Mouse (Mus musculus) liver, postnatal 0 days (tissue): Measurements from ENCODE around the gene Serhl. TPM values are rescaled to one million over a fixed set of nuclear protein-coding genes. Genes with fewer than 3 reads are reported as not detected.

Source experiments
- ATAC-seq: fragments of 200-750 bp; cut with Nextera tagmentation; 2 replicates; pipeline ENCODE4 v1.8.0; 2017; ENCODE audit warnings: mild to moderate bottlenecking, moderate library complexity
- DNase-seq: peaks from one replicate; pipeline ENCODE4 v3.0.0-alpha.2; 2016
- H3K27ac ChIP-seq: fragments of 300-500 bp; sonication (generic); 2 replicates; pipeline ENCODE4 v1.5.1; 2014; ENCODE audit warnings: antibody characterized with exemption, moderate library complexity, mild to moderate bottlenecking, low read depth
- H3K27me3 ChIP-seq: fragments of 300-500 bp; sonication (generic); 2 replicates; pipeline ENCODE4 v1.6.1; 2014; ENCODE audit warnings: low read length, control low read depth, mixed read lengths; ENCODE audit not compliant: insufficient read depth
- H3K36me3 ChIP-seq: fragments of 300-500 bp; sonication (generic); replicated peaks from 2 replicates; pipeline ENCODE4 v1.6.1; 2014; ENCODE audit warnings: mild to moderate bottlenecking, control low read depth, low read length, moderate library complexity, mixed read lengths; ENCODE audit not compliant: insufficient read depth
- H3K4me1 ChIP-seq: fragments of 300-500 bp; sonication (generic); 2 replicates; pipeline ENCODE4 v1.6.1; 2014; ENCODE audit warnings: antibody characterized with exemption, mild to moderate bottlenecking, control low read depth; ENCODE audit not compliant: insufficient read depth
- H3K4me2 ChIP-seq: fragments of 300-500 bp; sonication (generic); 2 replicates; pipeline ENCODE4 v1.6.1; 2014; ENCODE audit warnings: low read depth, mild to moderate bottlenecking, low read length, moderate library complexity, mixed read lengths
- H3K4me3 ChIP-seq: fragments of 300-500 bp; sonication (generic); 2 replicates; pipeline ENCODE4 v1.5.1; 2014; ENCODE audit warnings: low read depth, low read length
- H3K9ac ChIP-seq: fragments of 300-500 bp; sonication (generic); replicated peaks from 2 replicates; pipeline ENCODE4 v1.6.1; 2014; ENCODE audit warnings: mild to moderate bottlenecking, moderate library complexity
- H3K9me3 ChIP-seq: fragments of 300-500 bp; sonication (generic); 2 replicates; pipeline ENCODE4 v1.6.1; 2016; ENCODE audit warnings: mild to moderate bottlenecking, control low read depth, low read length, mixed read lengths
- CTCF ChIP-seq: sonication (generic); IDR thresholded peaks from 2 replicates; pipeline ENCODE4 v1.5.1; 2016; ENCODE audit warnings: antibody characterized with exemption, low read depth
- EP300 ChIP-seq: IDR thresholded peaks from 2 replicates; pipeline ENCODE4 v1.6.1; 2016; ENCODE audit warnings: antibody characterized with exemption, low read depth, mild to moderate bottlenecking
- WGBS: fragments of 180-500 bp; shearing (Covaris S2); extraction: QIAGEN DNeasy Blood & Tissue Kit; methylation state at CpG from one replicate; pipeline ENCODE4 v1.1.7; 2014; ENCODE audit not compliant: insufficient replicate concordance; 5-methylcytosine and 5-hydroxymethylcytosine counted together
- polyA plus RNA-seq: library from polyadenylated mRNA; unstranded; fragments of >200 nt; fragmentation: Nextera tagmentation; extraction: Ambion mirVana; gene quantifications from 2 replicates; pipeline ENCODE4 v1.2.1, GENCODE M21; 2015

Serhl gene
- polyA plus RNA-seq, 1 experiment from 2014 or later: 24.3 TPM

DNA sequence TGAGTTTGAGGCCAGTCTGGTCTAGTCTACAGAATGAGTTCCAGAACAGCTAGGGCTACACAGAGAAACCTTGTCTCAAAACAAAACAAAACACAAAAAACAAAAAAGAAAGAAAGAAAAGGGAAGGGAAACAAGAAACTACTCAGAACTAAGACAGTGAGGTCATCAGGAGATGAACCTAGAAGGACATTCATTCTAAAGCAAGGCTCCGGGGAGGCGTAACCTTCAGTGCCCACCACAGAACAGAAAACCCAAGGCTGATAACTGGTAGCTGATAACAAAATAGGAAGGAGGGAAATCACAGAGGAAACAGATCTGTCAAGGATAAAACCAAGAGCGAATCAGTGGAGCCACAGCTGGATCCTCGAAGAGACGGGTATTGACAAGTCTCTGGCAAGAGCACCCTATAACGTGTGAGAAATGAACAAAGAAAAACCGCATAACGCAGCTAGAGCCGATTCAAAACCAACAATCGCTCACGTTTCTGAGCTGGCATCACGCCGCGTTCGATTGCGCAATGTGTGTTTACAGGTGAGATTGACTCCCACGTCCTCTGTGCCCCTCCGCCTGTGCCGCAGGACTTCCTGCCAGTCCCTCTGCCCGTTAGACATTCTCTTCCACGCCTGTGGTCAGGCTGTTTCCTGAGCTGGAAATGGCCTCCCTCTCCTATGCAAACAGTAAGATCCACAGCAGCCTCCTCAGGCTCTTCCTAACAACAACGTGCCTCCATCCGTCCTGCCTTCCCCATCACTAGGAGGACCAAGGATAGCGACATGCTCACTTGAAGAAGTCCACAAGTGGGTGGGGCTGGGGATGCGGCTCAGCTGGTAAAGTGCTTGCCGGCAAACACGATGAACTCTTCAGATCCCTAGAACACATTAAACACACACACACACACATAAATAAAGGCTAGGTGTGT is 13.4 kb upstream of the Serhl start:
- H3K4me2 ChIP-seq: peak overlapping the region; percentile 47
- no peaks in the 10 kb centered on the region for H3K9me3 ChIP-seq
- DNase-seq (peak; percentile 51), ATAC-seq (no peak)
- TF ChIP-seq CTCF: no peak
- TF ChIP-seq EP300: no peak
- H3K36me3 ChIP-seq: no peaks in the 10 kb centered on the region
- H3K27ac ChIP-seq: no peak overlapping the region
- no peaks in the 10 kb centered on the region for H3K27me3 ChIP-seq
- WGBS: 10% methylated on average over 27 of the region's 27 CpGs
- H3K4me1 ChIP-seq: no peaks in the 10 kb centered on the region
- H3K4me3 ChIP-seq: no peak overlapping the region
- H3K9ac ChIP-seq: no peak overlapping the region

DNA sequence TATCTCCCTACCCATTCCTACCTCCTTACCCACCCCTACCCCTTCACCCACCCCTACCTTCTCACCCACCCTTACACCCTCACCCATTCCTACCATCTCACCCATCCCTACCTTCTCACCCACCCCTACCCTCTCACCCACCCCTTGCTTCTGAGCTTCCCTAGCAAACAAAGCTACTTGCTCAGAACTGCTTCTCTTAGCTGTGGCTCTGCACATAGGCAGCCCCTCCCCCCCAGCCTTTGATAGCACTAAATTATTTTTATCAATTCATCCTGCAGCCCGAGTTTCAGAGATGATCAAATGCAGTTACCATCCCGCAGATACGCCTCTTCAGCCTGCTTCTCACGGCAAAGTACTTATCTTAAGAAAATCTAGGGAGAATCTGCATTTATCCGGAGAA is 5.8 kb upstream of the Serhl start:
- no peak overlapping the region for H3K9ac ChIP-seq
- no peaks in the 10 kb centered on the region for H3K36me3 ChIP-seq
- TF ChIP-seq EP300 (no peak), CTCF (no peak)
- DNase-seq (no peak), ATAC-seq (no peak)
- WGBS: 58% methylated on average over 5 of the region's 5 CpGs
- H3K27ac ChIP-seq: no peak overlapping the region
- H3K27me3 ChIP-seq: peaks cover 3% of the 10 kb centered on the region; the same call in 1 of the 2 replicates
- H3K4me3 ChIP-seq: no peak overlapping the region
- H3K4me2 ChIP-seq: no peak overlapping the region
- H3K4me1 ChIP-seq: peaks cover 3% of the 10 kb centered on the region; the same call in 1 of the 2 replicates
- H3K9me3 ChIP-seq: no peaks in the 10 kb centered on the region

DNA sequence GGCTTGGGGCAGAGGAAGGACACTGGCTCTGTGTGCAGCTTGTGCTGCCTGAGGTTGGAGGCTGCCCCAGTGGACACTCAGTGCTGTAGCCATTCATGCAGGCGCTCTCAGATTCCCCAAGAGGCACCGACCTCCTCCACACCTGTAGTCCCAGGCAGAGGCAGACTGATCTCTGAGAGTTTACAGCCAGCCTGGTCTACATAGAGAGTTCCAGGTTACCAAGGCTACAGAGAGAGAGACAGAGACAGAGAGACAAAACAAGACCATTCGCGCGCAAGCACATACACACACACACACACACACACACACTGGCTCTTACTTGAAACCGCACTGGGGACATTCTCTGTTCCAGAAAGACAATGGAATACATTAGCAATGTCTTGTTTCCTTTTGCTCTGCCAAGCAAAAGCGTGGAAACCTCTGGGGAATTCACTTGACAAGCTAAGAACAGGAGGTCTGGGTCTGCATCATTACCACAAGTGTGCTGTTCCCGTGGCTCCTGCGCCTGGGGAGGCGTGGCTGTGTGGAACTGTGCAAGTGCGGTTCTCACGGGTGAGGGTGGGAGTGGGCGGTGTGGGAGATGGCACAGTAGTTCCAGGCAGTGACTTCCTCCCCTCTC is 5.2 kb upstream of the Serhl start:
- H3K4me1 ChIP-seq: peaks cover 3% of the 10 kb centered on the region; the same call in 1 of the 2 replicates
- no peak overlapping the region for H3K9ac ChIP-seq
- DNase-seq (no peak), ATAC-seq (no peak)
- WGBS: 49% methylated on average over 13 of the region's 13 CpGs
- no peak overlapping the region for H3K27ac ChIP-seq
- no peak overlapping the region for H3K4me3 ChIP-seq
- no peaks in the 10 kb centered on the region for H3K36me3 ChIP-seq
- TF ChIP-seq CTCF: no peak
- no peak for TF ChIP-seq EP300
- H3K9me3 ChIP-seq: no peaks in the 10 kb centered on the region
- no peak overlapping the region for H3K4me2 ChIP-seq
- H3K27me3 ChIP-seq: peaks cover 6% of the 10 kb centered on the region; the same call in 1 of the 2 replicates

DNA sequence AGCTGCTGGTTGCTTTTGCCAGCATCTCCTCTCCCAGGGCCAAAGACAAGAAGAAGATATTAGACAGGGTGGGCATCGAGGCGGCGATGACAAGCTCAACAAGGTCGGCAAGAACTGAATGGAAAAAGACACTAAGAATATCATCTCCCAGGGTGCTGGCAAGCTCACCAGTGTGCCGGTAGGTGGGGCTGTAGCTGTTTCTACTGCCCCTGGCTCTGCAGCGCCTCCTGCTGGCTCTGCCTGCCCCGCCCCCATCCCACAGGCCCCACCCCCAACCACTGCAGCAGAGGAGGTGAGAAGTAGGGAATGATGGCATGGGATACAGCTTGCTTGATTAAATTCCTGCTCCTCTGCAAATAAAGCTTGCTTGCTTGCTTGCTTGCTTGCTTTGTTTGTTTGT is 3.4 kb upstream of the Serhl start:
- Histone ChIP-seq H3K27me3 (peaks cover 14% of the 10 kb centered on the region), H3K4me3 (no peak overlapping the region), H3K4me2 (no peak overlapping the region), H3K4me1 (peaks cover 3% of the 10 kb centered on the region; the same call in 1 of the 2 replicates), H3K9me3 (no peaks in the 10 kb centered on the region), H3K36me3 (no peaks in the 10 kb centered on the region), H3K27ac (no peak overlapping the region), H3K9ac (no peak overlapping the region)
- DNase-seq (peak; percentile 84), ATAC-seq (peak; percentile 58; the same call in 1 of the 2 replicates)
- TF ChIP-seq CTCF (peak; percentile 88), EP300 (no peak)
- 19% methylated on average over 7 of the region's 7 CpGs for WGBS

DNA sequence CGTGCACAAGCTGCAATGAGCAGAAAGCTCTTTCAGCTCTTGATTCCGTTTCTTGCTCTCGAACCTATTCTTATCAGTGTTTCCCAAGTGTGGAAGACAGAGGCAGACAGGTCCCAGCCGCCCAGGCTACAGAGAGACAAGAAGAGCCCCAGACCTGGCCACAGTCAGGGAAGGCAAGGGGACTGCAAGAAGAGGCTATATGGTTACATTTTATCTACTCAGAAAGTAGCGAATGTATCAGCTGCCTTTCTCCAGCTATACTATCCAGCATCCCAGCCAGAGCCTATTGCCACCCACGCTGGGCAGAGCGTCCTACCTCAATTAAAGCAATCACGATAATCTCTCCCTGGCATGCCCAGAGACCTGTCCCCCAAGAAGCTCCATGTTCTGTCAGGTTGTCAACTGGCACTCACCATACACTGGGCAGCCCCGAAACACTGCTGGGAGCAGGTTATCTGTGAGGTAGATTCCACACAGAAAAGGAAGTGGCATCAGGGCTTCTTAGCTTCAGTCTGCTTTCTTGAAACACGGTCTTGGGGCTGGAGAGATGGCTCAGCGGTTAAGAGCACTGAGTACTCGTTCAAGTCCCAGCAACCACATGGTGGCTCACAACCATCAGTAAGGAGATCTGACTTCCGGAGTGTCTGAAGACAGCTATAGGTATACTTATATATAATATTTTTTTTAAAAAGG is 2.5 kb upstream of the Serhl start:
- no peaks in the 10 kb centered on the region for H3K9me3 ChIP-seq
- no peak overlapping the region for H3K27ac ChIP-seq
- peaks cover 14% of the 10 kb centered on the region for H3K27me3 ChIP-seq
- no peak for ATAC-seq
- no peak overlapping the region for H3K9ac ChIP-seq
- TF ChIP-seq CTCF: no peak
- no peak for TF ChIP-seq EP300
- WGBS: 62% methylated on average over 13 of the region's 13 CpGs
- no peak overlapping the region for H3K4me3 ChIP-seq
- H3K4me1 ChIP-seq: peaks cover 3% of the 10 kb centered on the region; the same call in 1 of the 2 replicates
- DNase-seq: no peak
- H3K36me3 ChIP-seq: no peaks in the 10 kb centered on the region
- no peak overlapping the region for H3K4me2 ChIP-seq
